Mouse (Mus musculus) testis, adult 2 months (tissue): ENCODE results near the gene Sec31a. TPM values are rescaled to one million over a fixed set of nuclear protein-coding genes. Genes with fewer than 3 reads are reported as not detected.

Experiments
- H3K27ac ChIP-seq: fragments of 200-500 bp; 2 replicates; pipeline ENCODE4 v1.5.1; 2012; ENCODE audit warnings: low read depth, low read length; ENCODE audit not compliant: control insufficient read depth, insufficient read depth
- H3K27me3 ChIP-seq: fragments of 200-500 bp; 2 replicates; pipeline ENCODE4 v1.6.1; 2012; ENCODE audit warnings: mild to moderate bottlenecking, low read length, moderate library complexity; ENCODE audit not compliant: control insufficient read depth, insufficient read depth
- H3K36me3 ChIP-seq: fragments of 200-500 bp; 2 replicates; pipeline ENCODE4 v1.6.1; 2012; ENCODE audit warnings: mild to moderate bottlenecking, low read length; ENCODE audit not compliant: control insufficient read depth, insufficient read depth
- H3K4me1 ChIP-seq: fragments of 200-500 bp; 2 replicates; pipeline ENCODE4 v1.6.1; 2012; ENCODE audit warnings: low read length; ENCODE audit not compliant: control insufficient read depth, insufficient read depth
- H3K4me3 ChIP-seq: fragments of 200-500 bp; 2 replicates; pipeline ENCODE4 v1.5.1; 2012; ENCODE audit warnings: low read depth, mild to moderate bottlenecking, low read length, moderate library complexity, mixed read lengths; ENCODE audit not compliant: control insufficient read depth
- CTCF ChIP-seq: fragments of 200-500 bp; IDR thresholded peaks from 2 replicates; pipeline ENCODE4 v1.5.1; 2012; ENCODE audit warnings: low read depth, mild to moderate bottlenecking, inconsistent platforms, low read length, moderate library complexity; ENCODE audit not compliant: control insufficient read depth, insufficient read depth, insufficient replicate concordance
- POLR2A ChIP-seq: fragments of 200-500 bp; IDR thresholded peaks from 2 replicates; pipeline ENCODE4 v1.6.1; 2012; ENCODE audit warnings: low read depth, mild to moderate bottlenecking, inconsistent platforms, low read length, moderate library complexity; ENCODE audit not compliant: control insufficient read depth
- polyA plus RNA-seq: library from polyadenylated mRNA; depleted of rRNA; stranded (reverse); fragments of >200 nt; gene quantifications from 2 replicates; pipeline ENCODE4 v1.2.3, GENCODE M21; 2012

The Sec31a gene
- polyA plus RNA-seq, 1 experiment = 188 TPM

- TF ChIP-seq CTCF (no peak), POLR2A (no peak)
- H3K27ac ChIP-seq = no peak overlapping the region
- no peaks in the 10 kb centered on the region for H3K4me1 ChIP-seq
- peaks cover 7% of the 10 kb centered on the region for H3K36me3 ChIP-seq
- no peak overlapping the region for H3K4me3 ChIP-seq
- H3K27me3 ChIP-seq = no peaks in the 10 kb centered on the region
Observed at GRCm38 (mm10) chr5:100378981-100379380, 37.1 kb downstream of the Sec31a start.

- no peaks in the 10 kb centered on the region for H3K4me1 ChIP-seq
- peaks cover 7% of the 10 kb centered on the region for H3K36me3 ChIP-seq
- no peaks in the 10 kb centered on the region for H3K27me3 ChIP-seq
- TF ChIP-seq CTCF = no peak
- TF ChIP-seq POLR2A = no peak
- H3K4me3 ChIP-seq = no peak overlapping the region
- no peak overlapping the region for H3K27ac ChIP-seq
Observed at GRCm38 (mm10) chr5:100378211-100378610, 37.8 kb downstream of the Sec31a start.

- Histone ChIP-seq H3K4me1 (no peaks in the 10 kb centered on the region), H3K4me3 (no peak overlapping the region), H3K27me3 (no peaks in the 10 kb centered on the region), H3K27ac (no peak overlapping the region), H3K36me3 (peaks cover 5% of the 10 kb centered on the region)
- TF ChIP-seq POLR2A (no peak), CTCF (no peak)
Observed at GRCm38 (mm10) chr5:100377376-100377775, 38.7 kb downstream of the Sec31a start.

GRCm38 (mm10) chr5:100374703-100375102 is 41.3 kb downstream of the Sec31a start:
- Histone ChIP-seq H3K4me1 (no peaks in the 10 kb centered on the region), H3K36me3 (peaks cover 2% of the 10 kb centered on the region; the same call in 1 of the 2 replicates), H3K27ac (no peak overlapping the region), H3K27me3 (no peaks in the 10 kb centered on the region), H3K4me3 (no peak overlapping the region)
- TF ChIP-seq POLR2A = no peak
- no peak for TF ChIP-seq CTCF

GRCm38 (mm10) chr5:100373952-100374351 is 42.1 kb downstream of the Sec31a start:
- Histone ChIP-seq H3K4me3 (no peak overlapping the region), H3K4me1 (no peaks in the 10 kb centered on the region), H3K27ac (no peak overlapping the region), H3K36me3 (peaks cover 2% of the 10 kb centered on the region; the same call in 1 of the 2 replicates), H3K27me3 (no peaks in the 10 kb centered on the region)
- TF ChIP-seq CTCF (peak; percentile 34; the same call in 1 of the 2 replicates), POLR2A (no peak)

- peaks cover 2% of the 10 kb centered on the region for H3K36me3 ChIP-seq
- TF ChIP-seq POLR2A (no peak), CTCF (no peak)
- H3K4me3 ChIP-seq = no peak overlapping the region
- H3K27me3 ChIP-seq = no peaks in the 10 kb centered on the region
- H3K27ac ChIP-seq = no peak overlapping the region
- H3K4me1 ChIP-seq = no peaks in the 10 kb centered on the region
Observed at GRCm38 (mm10) chr5:100370919-100371318, 45.1 kb downstream of the Sec31a start.

- no peak overlapping the region for H3K4me3 ChIP-seq
- no peaks in the 10 kb centered on the region for H3K4me1 ChIP-seq
- no peaks in the 10 kb centered on the region for H3K27me3 ChIP-seq
- no peak for TF ChIP-seq CTCF
- no peak for TF ChIP-seq POLR2A
- no peak overlapping the region for H3K27ac ChIP-seq
- peaks cover 4% of the 10 kb centered on the region for H3K36me3 ChIP-seq
Observed at GRCm38 (mm10) chr5:100369825-100370459, 46.1 kb downstream of the Sec31a start.
